Mouse (Mus musculus) gastrocnemius, postnatal 36 days (tissue): ENCODE measurements at regions not wholly inside any gene's neighbourhood (a gene's known extent, or its start where the extent isn't known, plus 50 kb on each side); places are given as distances from the start of the nearest gene placed in this dataset.

Experiments
- DNase-seq, 2 experiments: peaks; one replicate each; pipeline ENCODE4 v3.0.0; 2022
- intact Hi-C: fragments of 180-260 bp; cut with DNase I; formaldehyde crosslinking; loops from one replicate; pipeline ENCODE4 v1.15.1; 2025

DNA sequence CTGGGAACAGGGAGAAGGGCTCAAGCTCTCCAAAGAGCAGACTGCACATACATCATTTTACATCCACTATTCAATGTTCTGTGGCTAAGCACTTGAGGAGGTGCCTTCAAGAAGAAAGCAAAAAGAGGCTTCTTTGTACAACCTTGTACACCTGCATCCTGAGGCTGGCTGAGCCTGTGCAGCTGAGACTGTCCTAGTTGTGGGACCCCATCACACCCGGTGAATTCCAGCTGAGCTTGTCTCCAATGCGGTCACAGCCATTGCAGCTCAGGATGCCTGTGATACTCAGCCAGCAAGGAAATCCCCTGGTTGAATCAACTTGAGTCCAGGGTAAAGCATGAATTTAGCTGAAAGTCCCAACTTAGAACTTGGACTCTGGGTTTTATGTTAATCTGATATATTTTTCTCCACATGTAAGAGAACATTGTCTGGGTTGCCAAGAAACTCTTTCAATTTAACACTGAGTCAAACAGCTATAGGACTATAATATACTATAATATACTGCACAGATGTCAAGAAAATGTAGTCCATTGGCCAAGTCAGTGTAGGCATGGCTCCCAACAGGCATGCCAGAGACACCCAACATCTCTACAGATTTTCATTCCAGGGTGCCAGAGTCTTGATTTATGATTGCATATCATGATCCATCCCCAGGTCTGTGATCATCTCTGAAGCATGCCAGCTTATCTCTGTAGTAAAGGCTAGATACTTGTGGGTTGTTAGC lies 599.2 kb downstream of the Pard3 start:
- intact Hi-C loops: no loop called here
- no peak for DNase-seq

DNA sequence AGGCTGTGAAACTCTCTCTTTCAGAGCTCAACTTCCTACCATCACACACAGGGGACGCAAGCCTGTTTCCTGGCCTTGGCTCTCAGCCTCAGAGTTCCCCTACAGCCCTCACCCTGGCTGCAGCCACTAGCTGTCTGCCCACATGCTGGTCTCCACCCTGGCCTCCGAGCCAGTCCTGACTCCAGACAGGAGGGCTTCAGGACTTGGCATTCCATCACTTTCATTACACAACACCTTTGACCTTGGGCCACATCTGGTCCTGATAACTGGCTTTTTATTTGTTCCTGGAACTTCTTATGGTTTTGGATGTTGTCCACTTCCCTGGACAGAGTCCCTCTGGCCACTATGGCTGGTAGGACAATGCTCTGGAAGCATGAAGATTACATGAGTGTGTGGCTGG lies 602.9 kb downstream of the Pard3 start:
- DNase-seq: peak in 1 of 2 experiments; percentile 9
- intact Hi-C loops: no loop called here

DNA sequence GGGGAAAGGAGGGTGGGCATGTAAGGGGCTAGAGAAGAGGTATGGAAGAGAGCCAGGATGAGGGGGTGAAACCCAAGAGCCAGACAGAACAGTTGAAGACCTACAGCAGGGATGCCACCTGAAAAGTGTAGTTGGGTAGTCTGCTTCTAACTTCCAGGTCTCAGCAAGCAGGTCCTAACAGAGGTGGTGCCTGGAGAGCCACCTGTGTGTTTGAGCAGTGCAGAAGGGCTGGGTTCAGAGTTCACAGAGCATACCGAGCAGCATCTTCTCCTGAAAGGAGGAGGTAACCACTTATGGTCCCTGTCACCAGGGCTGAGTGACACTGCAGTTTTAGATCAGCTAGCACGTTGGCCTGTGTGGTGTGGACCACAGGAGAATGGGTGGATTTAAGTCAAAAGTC lies 605.3 kb downstream of the Pard3 start:
- intact Hi-C loops: no loop called here
- no peak for DNase-seq

DNA sequence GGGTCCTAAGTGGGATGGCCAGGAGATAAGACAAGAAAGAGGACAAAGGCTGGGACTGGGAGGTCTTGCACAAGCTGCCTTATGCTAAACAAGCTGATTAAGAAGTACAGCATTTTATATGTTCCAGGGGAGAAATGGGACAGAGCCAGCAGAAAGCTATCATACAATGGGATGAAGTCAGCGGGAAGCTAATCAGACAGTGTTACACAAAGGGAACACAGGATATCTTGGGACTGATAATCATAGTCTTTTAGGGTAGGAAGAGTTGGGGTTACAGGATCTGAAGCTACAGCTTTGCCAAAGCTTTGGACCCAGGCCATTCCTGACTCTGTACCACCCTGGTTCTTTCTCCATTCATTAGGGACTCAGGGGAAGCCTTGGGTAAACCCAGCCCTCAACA lies 610.4 kb downstream of the Pard3 start:
- intact Hi-C loops: no loop called here
- DNase-seq: no peak

DNA sequence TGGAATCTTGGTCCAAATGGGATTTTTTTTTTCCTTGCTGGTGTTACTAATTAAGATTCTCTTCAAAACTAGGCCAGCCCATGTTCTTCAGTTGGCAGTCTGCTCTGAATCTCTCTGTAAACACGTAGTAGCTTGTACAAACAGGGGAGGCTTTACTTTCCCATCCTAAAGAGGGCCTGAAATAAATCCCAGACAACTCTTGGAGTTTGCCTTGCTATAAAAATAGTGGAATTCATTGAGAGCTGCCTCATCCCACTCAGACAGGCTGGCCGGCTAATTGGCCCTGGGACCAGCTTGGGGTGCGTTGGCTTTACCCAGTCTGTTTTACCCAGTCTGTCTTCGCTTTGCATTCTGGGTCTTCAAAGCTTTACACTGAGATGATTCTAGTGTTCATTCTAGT lies 611.7 kb downstream of the Pard3 start:
- no peak for DNase-seq
- intact Hi-C loops: no loop called here

DNA sequence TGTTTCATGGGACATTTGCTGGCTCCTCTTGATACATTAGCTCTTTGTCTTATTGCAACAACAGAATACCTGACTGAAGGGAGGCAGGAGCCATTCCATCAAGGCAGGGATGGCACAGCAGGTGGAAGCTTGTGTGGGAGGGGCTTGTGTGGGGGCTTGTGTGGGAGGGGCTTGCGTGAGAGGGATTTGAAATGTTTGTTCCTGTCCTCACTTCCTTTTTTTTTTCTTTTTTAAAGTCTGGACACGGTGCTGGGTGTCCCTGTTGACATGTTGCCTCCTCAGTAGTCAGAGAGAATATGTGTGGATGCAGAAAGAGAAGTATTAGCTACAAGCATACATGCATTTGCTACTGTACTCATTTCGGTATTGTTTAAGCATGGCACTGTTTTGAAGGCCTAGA lies 616.5 kb downstream of the Pard3 start:
- intact Hi-C loops: no loop called here
- no peak for DNase-seq

DNA sequence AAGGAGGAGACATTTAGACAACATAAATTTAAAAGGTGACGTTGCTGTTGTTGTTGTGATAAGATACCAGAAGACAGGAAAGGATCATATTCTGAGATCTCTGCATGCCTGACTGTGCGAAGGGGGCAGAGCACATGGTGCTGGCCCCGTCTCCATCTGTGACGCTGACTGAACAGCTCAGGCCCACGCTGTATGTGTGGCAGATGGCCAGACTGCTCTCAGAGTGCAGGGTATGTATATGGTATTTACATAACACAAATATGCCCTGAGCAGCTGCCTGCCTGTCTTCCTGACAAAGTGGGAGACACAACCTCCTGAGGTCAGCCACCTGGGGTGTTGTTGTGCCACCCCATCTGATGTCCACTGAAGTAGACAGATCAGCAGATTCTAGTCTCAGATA lies 620.5 kb downstream of the Pard3 start:
- intact Hi-C loops: no loop called here
- DNase-seq: no peak

DNA sequence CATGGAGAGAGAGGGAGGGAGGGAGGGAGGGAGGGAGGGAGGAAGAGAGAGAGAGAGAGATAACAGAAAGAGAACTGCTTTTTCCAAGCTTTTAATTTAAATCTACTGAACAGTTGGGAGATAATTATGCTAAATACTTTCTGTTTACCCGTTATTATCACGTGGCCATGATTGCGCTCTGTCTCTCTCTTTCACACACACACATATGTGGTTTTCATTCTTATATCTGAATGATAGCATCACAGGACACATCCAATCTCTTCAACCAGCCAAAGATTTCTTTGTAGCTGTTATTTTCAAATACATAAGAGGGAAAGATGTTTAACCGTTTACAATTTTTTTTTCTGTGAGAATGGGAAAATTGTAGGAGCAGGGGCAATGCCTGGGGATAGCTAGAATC lies 627.1 kb downstream of the Pard3 start:
- no peak for DNase-seq
- intact Hi-C loops: no loop called here

DNA sequence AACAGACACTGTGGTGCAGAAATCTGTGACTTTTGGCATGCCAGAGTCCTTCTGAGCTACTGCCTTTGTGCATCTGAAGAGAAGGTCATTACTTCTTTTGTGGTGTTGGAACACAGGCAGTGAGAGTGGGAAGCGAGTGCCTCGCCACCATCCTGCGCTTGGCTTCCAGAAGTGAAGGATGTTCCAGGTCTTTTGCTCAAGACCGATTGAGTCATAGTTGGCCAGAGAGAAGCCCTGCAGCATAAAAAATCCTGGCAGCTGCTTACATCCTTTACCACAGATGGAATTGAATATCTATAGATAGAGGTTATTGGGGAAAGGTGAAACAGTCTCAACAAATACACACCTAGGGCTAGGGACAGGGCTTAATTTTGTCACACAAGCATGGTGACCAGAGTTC lies 634.7 kb downstream of the Pard3 start:
- DNase-seq: no peak
- intact Hi-C loops: no loop called here

DNA sequence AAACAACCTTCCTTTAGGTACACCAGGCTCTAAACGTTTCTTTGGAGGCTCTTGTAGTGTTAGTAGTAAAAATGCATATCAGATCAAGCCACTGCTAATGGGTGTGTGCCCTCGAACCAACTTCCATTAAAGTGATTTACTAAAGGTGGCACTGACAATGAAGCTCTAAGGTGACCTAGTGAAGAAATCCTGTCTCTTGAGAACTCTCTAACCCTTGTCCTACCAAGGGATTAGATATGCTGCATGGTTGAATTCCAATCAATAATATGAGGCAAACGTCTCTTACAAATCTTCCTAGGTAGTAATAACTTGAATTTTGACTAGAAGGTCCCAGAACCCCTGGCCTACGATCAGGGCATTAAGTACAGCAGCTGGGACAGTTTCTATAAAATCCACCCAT lies 640.7 kb downstream of the Pard3 start:
- intact Hi-C loops: no loop called here
- DNase-seq: no peak

DNA sequence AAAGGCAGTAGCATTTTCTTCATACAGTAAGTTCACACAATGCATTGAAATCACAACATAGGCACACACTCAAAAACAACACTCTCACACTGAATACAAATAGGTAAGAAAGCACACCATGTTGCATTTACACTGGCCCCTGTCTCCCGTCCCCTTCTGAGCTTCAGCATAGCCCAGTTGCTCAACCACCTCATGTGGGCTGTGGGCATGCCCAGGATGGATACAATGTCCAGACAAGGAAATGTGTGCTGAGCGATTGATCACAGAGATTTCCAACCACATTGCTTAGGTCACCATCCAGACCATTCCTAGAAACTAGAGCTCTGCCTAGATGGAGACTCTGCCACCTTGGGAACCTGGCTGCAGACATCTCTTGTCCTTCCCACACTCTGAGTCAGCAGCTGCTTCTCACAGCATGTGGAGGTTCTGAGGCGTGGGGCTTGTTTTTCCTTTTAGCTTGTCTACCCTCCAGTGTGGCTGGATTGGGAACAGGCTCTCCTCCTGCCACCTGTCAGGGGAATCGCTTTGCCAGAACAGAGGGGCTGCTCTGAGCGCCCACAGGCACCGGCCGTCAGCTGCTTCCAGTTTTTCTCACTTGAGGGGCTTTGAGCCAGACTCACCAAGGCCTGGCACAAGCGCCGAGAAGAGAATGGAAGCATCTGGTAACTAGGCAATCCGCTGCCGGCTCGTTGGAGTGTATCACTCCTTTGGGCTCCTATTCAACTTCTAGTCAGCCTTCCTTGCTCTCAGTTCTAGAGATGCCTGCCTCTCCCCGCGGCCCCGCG lies 642.5 kb downstream of the Pard3 start:
- intact Hi-C loops: no loop called here

DNA sequence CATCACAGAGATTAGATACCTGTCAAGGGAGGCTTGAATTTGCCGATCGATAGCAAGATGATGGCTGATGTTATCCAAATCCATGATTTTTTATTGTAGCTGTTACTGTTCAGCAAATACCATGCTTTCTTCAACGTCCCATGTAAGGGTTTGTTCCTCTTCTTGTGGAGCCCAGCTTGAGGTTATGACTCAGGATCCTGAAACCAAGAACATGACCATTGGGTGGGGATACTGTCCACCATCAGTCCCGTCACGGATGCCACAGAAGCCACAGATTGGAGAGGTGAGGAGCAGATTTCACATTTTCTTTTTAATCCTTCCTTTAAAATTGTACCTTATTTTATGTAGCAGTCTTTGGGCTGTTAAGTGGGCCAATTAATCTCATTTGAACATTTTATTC lies 645.7 kb downstream of the Pard3 start:
- DNase-seq: no peak
- intact Hi-C loops: no loop called here

More for the DNA sequence above, 642.5 kb downstream of the Pard3 start:
- DNase-seq: no peak

DNA sequence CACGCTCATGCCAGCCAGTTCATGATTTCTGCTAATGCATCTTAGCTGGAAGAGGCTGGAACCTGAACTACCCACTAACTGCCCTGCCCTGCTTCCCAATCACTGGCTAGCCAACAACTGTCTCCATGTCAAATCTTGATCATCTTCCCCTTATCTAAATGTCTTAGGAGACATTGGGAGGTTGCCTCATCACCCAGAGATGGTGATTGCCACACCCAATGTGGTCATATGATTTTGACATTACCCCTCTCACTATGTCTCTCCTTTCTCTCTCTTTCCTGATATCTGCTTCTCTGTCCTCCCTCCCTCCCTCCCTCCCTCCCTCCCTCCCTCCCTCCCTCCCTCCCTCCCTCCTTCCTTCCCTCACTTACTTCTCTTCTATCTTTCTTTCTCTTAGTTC lies 643.3 kb upstream of the Nrp1 start:
- intact Hi-C loops: no loop called here
- no peak for DNase-seq

DNA sequence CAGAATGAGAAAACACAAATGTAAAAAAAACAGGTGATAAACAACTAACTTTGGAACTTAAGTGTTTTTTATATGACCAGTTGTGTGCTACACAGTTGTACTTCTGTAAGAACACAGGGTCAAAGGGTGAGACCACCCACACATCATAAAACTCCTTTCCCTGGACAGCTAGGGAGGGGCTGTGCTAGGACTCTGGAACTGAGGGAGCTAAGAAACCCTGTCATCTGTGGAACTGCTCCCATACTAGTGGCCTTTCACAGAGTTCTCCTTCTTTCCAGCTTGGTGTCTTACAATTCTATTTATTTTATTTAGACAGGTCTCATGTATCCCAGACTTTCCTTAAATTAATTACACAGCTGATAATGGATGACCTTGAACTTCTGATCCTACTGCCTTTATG lies 640.4 kb upstream of the Nrp1 start:
- intact Hi-C loops: no loop called here

DNA sequence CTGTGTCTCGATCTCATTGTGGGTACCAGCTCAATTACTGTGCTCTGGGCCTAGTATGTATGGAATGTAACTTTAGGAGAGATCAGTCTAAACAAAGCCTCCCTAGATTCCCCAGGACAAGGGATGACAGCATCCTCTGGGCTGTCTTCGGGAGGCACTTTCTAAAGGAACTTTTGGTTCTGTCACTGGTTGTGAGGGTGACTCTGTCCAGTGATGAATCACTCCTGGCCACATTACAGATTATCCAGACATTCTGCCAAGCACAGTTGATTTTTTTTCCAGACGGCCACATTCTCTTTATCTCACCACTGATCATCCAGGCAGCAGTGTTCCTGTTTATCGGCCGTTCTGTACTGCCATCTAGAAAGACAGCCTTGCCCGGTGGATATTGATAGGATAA lies 638.5 kb upstream of the Nrp1 start:
- intact Hi-C loops: no loop called here
- no peak for DNase-seq

More for the DNA sequence above, 640.4 kb upstream of the Nrp1 start:
- no peak for DNase-seq

DNA sequence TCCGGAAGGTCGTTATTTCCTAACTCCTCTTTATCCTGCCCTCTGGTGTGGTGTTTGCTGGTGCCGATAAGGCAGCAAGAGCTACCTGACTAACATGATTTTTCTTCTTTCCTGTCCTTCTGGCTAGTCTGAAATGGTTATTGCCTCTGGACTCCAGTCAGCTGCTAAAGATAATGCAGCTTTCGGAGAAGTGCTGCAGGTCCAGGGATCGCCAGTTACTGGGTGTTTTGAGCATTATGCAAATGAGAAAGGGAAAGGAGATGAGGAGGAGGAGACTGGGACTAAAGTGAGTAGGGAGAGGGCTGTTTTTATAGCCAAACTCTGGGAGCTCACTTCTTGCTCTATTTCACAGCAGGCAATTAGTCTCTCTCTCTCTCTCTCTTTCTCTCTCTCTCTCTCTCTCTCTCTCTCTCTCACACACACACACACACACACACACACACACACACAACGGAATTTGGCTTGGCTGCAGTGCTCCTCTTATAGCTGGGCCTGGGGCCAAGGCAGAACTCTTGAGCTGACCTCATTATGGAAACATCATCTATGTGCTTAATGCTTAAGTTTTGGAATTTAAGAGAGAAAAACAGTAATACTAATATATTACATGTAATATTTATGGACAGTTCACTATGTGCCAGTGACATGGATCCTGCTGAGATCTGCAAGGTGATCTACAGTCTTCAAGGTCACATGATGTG lies 637.7 kb upstream of the Nrp1 start:
- intact Hi-C loops: no loop called here
- no peak for DNase-seq

DNA sequence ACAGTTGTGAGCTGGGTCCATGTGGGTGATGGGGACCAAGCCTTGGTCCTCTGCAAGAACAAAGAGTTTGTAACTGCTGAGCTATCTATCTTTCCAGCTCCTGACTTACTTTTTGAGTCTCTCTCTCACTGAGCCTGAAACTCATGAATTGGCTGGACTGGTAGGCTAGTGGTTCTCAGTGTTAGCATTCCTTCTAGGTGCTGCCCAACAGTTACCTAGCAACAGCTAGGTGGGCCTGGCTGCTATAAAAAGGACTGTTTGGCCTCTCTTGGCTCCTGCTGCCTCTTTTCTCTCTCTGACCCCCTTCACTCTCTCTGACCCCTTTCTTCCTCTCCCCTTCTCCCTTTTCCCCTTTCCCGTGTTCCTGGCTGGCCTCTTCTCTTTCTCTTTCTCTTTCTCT lies 636.8 kb upstream of the Nrp1 start:
- intact Hi-C loops: no loop called here
- DNase-seq: no peak

DNA sequence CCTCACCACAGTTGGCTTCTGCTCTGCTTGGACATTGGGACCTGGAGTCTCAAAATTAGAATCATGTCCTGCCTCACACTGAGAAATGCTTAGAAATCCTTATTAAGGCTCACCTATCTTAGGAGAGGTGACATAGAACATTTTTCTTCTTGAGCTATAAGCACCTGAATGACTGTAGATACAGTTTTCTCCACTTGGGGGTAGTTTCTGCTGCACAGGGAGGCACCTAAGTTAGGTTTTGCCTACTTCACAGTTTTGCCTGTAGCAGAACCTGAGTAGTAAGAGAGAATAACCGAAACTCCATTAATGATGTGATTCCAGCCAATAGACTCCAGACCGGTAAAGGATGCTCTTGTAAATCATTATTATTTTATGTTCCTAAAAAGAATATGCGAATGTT lies 624.3 kb upstream of the Nrp1 start:
- DNase-seq: no peak

DNA sequence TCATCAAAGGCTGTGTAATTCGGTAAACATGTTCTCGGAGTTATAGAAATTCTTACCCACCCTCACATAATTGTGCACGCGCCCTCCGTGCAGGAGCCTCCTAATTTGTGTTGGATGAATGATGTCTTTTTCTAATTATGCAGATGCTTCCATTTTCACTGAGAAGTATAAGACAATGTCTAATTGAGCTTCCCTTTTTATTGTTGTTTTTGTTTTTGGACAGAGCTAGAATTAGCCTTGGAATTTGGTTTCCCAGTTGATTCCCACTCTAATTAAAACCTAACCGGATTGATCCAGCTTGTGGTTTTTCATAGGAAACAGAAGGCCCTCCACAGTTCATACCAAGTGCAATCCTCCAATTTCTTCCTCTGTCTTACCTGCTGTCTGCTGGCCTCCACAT lies 616.2 kb upstream of the Nrp1 start:
- intact Hi-C loops: no loop called here
- no peak for DNase-seq

More for the DNA sequence above, 624.3 kb upstream of the Nrp1 start:
- intact Hi-C loops: no loop called here

DNA sequence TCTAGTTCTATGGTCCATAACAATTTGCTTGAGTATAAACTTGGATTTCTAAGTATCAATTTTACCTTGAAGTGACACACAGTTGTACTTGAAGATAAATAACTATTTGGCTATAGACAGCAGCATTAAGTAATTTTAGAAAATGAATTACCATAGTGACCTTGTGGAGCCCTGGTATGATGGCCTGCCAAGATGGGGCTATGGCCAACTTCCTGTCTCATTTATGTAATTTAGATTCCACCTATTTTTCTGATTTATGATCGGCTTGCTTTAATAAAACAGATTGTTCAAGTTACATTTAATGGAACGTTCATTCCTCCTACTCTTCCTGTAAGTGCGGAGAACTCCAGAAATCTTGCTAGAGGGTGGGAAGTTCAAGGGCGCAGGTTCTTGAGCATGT lies 613.2 kb upstream of the Nrp1 start:
- intact Hi-C loops: no loop called here
- DNase-seq: no peak

DNA sequence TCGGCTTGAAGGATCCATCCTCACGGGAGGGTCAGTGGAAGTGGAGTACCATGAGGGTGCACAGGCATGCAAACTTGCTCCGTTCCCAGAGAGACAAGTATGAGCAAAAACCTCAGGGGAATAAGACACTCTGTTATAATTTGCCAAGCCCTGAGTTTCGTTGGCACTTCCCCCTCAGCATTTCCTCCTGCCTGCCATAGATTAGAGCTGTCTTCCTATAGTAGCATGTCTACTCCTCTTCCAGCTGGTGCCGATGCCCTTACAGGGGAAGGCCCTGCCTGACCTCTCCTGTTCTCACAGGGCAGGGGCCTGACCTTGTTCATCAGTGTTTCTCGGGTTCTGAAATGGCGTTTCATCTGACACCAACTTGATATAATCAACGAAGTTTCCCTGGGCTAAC lies 611.9 kb upstream of the Nrp1 start:
- no peak for DNase-seq
- intact Hi-C loops: no loop called here

DNA sequence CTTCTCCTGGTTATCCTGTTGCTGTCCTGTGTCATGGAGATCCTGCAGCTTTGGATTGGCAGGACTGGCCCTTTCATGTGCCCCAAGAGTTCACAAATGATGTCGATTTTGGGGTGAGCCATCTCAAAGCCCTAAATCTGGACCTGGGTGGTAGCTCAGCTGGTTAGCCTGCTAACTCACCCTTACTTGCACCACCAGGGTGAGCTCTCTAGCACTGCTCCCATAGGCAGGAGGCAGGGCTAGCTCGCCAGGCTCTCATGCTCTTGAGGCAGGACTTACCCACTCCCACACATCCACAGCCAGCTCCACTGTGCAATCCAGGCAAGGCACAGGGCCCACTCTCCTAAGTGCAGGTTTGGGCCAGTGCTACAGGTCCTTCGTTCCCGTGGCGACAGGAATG lies 605.5 kb upstream of the Nrp1 start:
- DNase-seq: no peak
- intact Hi-C loops: no loop called here
